Mouse (Mus musculus) kidney, adult 11 months (tissue): Measurements from ENCODE around the gene Rhbdd1.

ENCODE experiments used
- DNase-seq: peaks from one replicate; pipeline ENCODE4 v3.0.0; 2022

Gene Rhbdd1

DNA sequence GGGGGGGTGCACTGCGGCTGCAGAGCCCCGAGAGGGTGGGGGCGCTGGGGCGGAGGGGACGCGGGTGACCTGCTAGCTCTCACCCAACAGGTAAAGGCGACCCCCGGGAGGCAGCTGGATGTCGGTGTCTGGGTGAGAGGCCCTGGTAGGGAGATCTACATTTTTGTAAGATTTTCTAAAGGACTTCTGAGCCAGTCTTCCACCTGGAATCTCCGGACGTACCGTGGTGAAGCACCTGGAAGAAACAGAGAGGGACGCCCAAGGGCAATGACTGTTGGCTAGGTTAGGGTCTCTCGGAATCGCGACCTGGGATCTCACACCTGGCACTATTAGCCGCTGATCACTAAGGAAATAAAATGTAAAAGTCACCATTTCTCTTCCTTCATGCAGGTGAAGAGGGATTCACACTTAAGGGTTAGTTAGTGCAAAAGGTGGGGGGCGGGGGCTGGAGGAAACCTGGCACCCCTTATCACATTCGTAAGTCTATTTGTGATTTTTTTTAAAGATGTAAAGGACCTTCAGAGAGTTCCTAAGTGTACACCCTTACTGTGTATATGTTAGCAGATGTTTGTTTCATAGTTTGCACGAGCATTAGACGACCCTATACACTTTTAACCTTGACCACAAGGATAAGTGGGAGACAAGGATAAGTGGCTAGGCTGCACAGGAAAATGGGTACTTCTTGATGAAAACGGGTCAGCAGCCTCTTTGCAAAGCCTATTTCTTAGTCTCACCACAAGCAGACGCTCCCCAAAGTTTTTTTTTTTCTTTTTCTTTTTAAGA, 24.1 kb upstream of the Rhbdd1 start:
- no peak for DNase-seq

DNA sequence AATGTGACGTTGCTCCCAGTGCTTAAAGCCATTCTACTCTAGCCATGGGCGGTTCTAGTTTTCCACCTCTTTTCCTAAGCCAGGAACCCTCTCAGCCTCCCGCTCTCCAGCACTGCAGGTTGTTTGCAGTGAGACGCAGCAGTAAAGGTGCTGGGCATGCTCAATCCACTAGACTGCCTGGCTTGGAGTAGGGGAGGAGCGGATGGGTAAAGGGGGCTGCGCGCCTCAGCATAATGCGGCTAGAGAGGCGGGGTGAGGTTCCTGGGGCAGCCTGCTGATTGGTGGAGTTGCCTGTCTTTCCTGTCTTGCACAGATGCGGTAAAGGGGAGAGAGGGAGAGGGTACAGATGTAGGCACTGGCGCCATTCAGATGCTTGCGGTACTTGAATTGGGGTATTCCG, 23.5 kb upstream of the Rhbdd1 start:
- DNase-seq: peak; percentile 62

DNA sequence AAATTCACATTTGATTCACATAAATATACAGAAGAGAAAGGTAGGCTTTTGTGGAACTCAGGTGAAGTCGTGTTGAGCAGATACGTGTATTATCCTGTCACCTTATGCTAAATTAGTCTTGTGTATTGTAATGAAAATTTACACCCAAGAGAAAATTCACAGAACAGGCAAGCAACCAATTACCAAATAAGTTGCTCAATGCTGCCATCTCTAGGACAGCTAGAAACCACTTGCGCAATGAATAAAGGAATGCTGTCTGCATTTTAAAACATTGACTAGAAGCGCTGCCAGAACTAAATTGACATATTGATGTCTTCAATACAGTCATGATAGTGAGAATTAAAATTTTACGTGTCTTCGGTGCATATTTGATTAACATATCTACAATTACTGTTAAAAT, 22.1 kb upstream of the Rhbdd1 start:
- no peak for DNase-seq

DNA sequence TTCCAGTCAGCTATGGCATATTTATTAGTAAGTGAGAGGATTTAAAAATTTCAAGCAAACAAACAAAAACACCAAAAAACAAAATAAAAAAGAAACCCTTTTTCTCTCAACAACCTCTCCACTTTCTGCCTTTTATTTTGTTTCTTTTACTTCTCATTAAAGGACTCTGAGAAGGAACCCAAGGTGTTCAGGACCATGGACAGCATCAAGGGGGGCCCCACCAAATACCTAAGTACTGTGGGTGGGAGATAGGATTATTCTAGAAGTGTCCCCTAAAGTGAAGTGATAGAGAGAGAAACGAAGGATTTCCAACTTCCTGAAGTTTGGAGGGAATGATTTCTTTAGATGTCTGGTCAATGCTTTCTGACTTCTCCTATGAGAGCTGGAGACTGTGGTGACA, 17.7 kb upstream of the Rhbdd1 start:
- no peak for DNase-seq

DNA sequence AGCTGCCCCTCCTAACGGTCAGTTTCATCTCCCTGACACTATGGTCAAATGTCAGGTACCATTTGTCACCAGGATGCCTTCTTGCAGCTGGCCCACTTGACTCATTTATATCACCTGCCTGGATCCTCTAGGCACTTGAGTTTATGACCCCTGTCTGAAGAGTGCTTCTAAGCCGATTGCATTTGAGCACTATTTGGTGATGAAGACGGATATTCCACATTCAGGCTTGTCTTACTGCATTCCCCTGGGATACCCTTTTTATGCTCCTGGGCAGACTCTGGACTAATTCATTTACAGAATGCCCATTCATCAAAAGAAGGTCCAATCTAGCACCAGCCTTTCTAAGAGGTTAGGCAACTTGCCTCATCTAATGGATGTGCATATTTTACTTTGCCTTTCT, 11.8 kb upstream of the Rhbdd1 start:
- no peak for DNase-seq

DNA sequence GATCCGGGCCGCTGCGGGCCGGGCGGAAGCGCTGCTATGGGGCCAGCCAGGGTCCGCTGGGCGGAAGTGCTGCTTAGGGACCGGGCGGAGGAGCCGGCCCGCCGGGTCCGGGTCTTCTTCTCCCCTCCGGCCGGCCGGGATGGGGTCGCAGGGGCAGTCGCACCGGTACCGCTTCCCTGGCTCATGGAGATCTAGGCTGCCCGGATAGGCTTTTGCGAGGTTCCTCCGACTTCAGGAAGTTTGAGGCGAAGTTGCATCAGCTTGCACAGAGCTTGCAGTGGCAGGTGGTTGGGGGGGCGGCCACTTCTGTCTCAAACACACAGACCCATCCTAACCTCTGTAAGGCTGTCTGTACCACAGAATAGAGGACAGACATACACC, 484 bp downstream of the Rhbdd1 start:
- DNase-seq: no peak

DNA sequence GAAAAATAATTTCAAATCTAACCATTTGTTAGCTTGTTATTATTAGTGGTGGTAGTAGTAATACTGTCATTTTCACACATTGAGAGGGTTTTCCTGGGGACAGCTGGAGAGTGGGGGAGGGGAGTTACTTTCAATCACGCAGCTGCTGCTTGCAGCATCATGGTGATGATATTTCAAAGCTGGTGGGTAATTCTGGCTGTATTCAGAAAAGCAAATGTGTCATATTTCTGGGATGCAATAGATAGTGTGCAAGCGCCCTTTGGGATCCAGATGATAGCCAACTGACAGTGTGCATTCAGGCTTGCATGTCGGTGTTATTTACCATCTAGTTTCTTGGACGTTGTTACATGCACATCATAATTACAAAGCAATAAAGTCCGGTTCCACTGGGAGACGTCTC, 4.2 kb downstream of the Rhbdd1 start:
- DNase-seq: no peak

DNA sequence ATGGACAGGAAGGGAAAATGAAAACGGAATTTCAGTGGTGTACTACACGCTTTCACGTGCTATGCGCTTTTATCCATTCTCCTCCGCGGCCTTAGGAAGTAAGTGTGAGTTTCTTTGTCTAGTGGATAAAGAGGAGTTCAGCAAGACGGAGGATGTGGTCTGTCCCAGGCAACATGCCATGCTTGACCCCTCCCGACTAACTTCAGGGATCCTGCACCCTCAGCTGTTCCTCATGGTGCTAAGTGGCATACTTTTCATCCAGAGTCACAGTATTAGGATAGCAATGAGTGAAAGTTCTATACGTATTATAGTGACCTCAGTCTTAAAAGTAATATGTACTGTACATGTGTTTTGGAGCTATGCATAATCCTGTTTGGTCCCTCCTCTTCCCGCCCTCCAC, 4.6 kb downstream of the Rhbdd1 start:
- DNase-seq: no peak

DNA sequence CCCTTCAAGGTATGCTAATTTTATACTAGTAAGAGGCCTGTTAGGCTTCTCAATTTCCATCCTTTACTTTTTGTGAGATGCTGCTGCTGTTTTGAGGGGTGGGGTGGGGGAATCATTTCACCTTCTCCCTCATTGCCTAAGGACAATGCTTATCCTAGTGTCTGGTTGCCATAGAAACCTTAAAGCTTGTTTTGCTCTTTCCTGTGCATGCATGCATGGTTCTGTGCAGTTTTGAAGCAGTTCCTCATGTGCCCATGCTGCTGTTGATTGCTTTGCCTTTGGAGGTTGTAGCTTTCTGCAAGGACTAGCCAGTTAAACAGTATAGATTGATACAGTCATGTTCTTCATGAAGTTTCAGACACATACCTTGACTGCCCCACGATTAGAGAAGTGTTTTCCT, 5.2 kb downstream of the Rhbdd1 start:
- no peak for DNase-seq

DNA sequence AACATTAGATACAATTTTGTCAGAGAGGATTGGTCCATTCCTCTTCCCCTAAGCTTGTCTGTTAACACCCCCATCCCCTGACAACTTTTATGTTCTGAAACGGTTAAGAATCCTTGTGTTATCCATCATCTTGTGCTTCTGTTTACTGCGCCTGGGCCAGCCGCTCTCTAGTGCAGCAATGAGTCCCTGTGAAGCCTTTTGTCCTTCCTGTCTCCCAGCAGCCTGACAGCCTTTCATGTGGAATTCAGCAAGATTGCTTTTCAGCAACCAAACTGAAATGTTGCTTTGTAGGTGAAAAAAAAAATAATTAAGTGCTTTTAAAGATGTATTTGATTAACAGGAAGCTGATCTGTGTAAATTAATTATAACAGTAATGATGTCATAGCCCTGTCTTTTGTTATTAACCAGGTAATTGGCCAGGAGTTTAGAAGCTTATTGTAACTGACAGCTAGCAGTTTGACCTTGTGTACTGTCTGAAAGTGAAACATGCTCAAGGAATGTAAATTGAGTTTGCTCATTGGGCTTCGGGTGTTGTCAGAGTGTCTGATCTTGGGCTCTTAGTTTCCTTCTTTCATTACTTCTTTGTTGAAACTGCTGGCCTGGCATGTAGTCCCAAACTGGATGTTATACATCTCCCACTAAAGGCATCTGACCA, 8.0 kb downstream of the Rhbdd1 start:
- no peak for DNase-seq

DNA sequence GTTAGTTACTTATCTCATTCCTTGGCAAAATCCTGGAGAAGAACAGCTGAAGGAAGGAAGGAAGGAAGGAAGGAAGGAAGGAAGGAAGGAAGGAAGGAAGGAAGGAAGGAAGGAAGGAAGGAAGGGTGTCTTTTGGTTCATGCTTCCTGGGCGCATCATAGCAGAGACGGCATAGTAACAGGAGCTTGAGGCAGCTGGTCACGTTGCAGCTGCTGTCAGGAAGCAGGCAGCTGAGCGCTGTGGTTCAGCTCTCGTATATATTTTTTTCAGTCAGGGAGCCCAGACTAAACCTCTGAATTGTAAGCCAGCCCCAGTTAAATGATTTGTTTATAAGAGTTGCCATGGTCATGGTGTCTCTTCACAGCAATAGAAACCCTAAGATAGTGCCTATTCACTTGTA, 9.9 kb downstream of the Rhbdd1 start:
- no peak for DNase-seq

DNA sequence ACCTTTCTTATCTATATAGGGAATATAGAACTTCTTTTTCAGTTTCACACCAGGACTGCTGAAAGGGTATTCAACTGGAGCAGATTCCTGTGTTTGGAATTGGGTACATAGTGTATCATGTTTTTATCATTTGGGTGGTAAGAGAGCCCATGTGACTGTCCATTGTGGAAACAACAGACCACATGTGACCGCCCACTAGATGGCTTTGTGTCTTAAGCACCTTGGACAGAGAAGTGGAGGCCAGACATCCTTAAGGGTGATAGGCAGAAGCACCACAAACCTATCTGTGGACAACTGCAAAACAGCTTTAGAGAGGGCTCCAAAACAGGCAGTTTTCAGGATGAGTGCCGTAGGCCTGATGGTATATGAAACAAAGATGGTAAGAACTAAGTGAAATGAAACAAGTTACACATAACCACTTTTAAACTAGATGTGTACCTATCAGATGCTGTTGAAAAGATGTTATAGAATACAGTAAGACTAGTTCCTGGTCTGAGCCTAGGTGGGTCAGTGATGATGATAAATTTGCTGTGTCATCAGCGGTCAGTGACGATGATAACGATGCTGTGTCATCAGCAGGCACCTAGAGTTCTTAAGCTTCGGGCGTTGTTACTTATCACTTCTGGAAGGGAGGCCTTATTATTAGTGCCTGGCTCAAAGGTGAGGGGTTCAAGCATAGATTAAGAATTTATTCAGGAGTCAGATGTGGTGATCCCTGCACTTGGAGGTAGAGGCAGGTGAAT, 12.0 kb downstream of the Rhbdd1 start:
- no peak for DNase-seq

DNA sequence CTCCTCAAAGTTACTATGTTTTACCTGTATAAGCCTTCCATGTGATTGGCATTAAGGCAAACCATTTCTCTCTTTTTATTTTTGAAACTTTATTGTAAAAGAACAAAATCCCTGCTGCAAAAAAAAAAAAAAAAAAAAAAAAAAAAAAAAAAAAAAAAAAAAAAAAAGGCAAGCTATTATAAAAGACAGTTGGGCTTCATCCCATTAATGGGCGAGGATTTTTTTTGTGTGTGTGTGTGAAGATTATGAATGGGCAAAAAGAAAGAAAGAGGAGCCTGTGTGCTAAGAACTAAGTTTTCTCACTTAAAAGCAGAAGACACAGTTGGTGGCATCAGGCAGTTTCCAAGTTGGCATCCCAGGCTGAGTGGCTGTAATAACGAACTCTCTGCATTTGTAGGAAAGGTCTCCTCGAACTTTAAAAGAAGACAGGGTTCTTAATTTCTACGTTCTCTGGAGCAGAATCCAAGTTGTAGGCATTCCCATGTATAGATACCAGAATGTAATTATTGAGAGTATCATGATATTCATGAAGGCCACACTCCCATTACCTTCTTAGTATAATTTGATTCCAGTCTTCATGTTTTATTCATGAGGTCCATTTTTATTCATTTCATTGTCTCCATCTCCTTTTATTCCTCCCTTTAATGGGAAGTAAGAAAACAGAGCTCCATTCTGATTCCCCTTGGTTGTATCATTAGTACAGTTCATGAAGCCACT, 13.1 kb downstream of the Rhbdd1 start:
- DNase-seq: no peak

DNA sequence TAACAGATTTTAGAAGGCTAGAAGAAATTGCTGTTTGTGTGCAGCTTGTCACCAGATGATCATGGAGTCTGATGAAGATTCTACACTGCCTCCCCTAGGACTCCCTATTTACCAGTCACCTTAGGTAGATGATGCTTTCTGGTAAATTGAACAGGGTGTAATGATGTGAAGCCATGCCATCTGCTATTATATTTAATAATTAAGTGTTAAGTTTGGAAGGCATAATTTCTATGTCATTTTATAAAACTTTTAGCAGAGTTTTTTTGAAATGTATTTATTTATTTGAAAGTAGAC, 13.6 kb downstream of the Rhbdd1 start:
- no peak for DNase-seq

DNA sequence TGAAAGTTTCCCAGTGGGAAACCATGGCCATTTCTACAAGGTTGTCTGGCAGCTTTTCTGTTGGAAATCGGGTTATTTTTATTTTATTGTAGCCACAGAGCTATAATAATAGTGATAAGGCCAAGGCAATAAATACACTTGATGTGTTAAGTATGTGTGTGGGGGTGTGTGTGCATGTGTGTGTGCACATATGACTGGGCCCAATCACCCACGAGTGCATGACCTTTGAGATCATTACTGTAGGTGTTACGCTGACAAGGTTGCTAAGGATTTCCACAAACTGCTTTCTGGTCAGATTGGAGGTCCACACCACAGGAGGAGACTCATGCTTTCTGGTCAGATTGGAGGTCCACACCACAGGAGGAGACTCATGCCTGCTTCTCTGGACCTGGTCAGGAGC, 18.3 kb downstream of the Rhbdd1 start:
- no peak for DNase-seq

DNA sequence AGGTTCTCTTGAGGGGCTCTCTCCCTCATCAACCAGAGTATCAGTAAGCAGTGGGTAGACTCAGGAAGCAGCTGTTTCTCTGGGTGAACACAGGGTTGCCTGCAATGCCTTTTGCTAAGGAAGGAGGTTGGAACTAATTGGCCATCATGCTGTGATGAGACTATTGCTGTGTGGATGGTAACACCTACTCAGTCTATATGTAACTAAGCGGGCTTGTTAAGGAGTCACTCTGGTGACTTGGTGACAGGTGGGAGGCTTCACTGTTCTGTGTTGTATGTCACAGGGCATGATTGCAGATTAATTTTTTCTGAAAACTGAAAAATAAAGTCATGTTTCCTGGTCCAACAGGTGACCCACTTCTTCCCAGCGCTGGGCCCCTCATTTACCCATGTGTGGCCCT, 36.8 kb downstream of the Rhbdd1 start:
- no peak for DNase-seq

DNA sequence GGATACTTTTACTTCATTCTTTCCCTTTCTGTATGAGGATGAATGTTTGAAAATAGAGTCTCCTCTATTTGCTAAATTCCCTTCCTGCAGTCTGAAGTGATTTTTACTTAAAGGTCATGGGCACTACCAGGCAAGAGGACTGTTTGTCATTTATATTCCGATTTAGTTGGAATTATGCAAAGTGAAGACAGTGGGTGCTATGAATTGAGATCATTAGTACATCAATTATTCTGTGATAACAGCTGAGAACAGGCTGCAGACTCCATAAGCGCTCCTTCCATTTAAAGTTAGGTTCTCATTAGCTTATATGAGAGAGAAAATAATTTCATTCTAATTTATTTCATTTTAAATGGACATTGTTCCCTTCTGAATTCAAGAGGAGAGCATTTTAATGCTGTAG, 37.5 kb downstream of the Rhbdd1 start:
- DNase-seq: no peak

DNA sequence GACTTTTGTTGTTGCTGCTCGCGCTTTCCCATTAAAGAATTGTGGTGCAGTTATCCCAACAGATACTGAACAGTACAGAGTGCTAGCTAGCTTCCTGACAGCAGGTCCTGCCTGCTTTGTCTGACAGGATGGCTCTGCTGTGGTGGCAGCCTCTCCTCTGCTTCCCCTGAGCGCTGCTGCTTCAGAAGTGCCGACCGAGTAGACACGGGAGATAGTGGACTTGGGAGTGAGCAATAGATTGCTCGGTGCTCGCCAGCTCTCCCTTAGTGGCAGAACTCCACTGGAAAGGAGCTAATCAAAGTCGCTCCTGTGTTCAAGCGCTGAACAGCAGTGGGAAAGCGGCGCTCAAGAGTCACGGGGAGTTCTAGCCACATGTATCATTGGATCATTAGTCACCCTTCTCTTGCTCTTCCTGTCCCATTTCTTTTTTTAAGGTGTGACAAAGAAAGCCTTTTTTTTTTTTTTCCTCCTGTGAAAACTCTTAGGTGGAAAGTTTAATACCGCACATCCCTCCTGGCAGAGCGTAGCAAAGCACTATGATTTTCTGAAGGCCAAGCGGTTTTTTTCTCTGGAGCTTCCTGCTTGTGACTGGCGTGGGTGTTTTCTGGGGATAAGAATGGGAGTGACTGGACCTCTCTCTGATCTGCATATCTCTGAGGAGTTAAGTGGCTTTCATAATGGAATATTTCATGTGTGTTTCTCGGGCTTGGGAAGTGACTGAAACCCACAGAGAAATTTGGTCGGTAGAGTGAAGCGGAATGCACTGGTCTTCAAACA, 42.8 kb downstream of the Rhbdd1 start:
- no peak for DNase-seq

DNA sequence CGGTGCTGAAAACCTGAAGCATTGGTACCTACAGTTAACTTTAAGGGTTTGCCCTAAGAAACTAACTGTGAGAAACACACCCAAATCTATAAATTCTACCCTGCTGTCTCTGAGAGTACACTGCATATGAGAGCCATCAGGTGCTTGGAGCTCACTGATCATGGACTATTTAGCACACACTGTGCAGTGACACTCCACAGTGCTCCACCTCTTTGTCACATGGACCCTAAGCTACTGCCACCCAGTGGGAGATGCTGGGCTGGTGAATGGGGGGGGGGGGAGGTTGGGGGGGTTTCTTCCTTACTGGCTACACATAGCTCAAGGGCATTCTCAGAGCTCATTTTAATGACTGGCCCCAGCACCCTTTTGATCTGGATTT, 43.4 kb downstream of the Rhbdd1 start:
- no peak for DNase-seq

DNA sequence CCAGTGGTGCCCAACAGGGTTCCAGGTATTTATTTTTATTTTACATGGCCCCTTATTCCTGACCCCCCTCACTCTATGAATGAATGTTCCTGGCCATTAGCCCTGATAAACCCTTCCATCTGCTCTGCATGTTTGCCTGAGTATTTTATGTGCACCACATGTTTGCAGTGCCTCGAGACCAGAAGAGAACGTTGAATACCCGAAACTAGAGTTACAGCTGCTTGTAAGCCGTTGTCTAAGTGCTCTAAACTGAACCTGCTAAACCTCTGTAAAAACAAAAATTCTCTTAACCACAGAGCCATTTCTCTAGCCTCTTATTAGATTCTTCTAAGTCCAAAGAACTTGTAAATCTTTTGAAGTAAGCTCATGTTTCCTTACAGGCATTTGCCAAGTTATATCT, 45.0 kb downstream of the Rhbdd1 start:
- no peak for DNase-seq

DNA sequence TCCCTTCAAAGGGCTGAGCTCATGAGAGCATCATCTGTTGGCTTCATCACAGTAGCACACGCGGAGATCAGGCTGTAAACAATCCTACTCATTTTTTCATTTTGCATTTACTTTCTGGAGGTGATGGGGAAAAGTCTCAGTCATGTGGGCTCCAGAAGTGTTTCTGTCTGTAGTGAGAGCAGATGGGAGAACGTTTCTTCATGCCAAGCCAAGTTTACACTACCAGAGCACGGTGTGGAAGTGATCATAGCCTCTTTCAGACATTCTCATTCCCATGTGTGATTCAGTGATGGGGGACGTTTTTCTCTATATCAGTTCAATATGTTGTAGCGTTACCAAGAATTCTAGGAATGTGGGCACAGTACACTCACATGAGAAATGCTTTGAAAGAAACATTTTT, 45.9 kb downstream of the Rhbdd1 start:
- DNase-seq: no peak

DNA sequence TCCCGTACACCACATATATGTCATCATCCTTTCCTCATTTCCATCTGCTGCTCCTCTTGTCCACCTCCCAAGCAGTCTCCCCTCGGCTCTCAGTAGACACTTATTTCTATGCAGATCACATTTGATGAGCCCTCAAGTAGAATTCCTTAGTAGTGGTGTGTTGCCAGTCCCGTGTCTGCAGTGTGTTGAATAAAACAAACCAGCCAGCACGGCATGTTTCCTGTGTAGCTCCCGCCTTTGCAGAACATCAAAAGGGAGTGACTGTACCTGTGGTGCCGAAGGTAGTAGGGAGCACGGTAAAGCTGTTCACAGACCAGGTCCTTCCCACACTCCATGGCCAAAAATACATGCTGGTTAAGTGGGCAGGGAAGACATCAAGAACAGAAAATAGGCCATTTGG, 47.8 kb downstream of the Rhbdd1 start:
- no peak for DNase-seq

DNA sequence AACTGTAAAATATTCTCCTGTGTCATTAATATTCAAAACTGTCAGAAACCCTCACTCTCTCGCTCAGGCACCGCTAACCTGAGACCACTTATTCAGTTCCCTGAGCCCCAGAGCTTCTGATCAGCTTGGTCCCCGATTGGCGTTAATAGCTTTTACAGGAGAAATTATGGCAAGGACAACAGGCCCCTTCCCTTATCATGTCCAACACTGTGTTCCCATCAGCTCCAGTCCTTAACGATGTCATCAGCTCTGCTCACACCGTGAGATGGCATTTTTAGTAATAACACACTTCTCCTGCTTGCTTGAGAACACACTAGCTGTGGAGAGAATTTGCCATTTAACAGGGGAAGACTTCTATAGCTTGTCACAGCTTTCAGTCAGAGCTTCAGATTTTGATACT, 48.2 kb downstream of the Rhbdd1 start:
- no peak for DNase-seq
